Mouse (Mus musculus) layer of hippocampus, adult 9-10 months (tissue): ENCODE measurements around the gene Scgb1b12.
"Not testable (repeated sequence)": the region's sequence is repeated elsewhere in the genome, so short reads cannot be mapped to it uniquely, and the experiment has no call there.

Experiments
- DNase-seq: peaks from one replicate; pipeline ENCODE4 v3.0.0; 2022; ENCODE audit warnings: low spot score

Scgb1b12 gene

GRCm38 (mm10) chr7:32333882-32334281 is at the start of gene Scgb1b12:
Gene Scgb1b12 (plus strand): TSS chr7:32334182.
- not testable (repeated sequence) for DNase-seq

- DNase-seq: not testable (repeated sequence)
Measured at GRCm38 (mm10) chr7:32327145-32327544, 6.8 kb upstream of the Scgb1b12 start, which contains the start of gene Scgb2b12. Gene Scgb2b12 (minus strand): TSS chr7:32327245.
